Mouse (Mus musculus) retina, embryonic 14.5 days (tissue): ENCODE results near the gene Tshb.

ENCODE experiments used
- DNase-seq: peaks from one replicate; pipeline ENCODE4 v3.0.0-alpha.2; 2015; ENCODE audit warnings: low spot score

Gene Tshb

GRCm38 (mm10) chr3:102782618-102783017, at the start of gene Tshb:
Gene Tshb, minus strand, starts transcription at chr3:102782718.
- DNase-seq = no peak

GRCm38 (mm10) chr3:102803937-102804336, 21.4 kb upstream of the Tshb start:
- DNase-seq = peak; percentile 90

GRCm38 (mm10) chr3:102787369-102787768, 4.9 kb upstream of the Tshb start:
- DNase-seq = no peak

GRCm38 (mm10) chr3:102773018-102773417, 9.5 kb downstream of the Tshb start:
- no peak for DNase-seq

GRCm38 (mm10) chr3:102764850-102765249, 17.7 kb downstream of the Tshb start:
- no peak for DNase-seq

GRCm38 (mm10) chr3:102763713-102764400, 18.7 kb downstream of the Tshb start:
- DNase-seq = no peak

- DNase-seq = no peak
Observed at GRCm38 (mm10) chr3:102762388-102762787, 20.1 kb downstream of the Tshb start.

GRCm38 (mm10) chr3:102760236-102760635, 22.3 kb downstream of the Tshb start:
- DNase-seq = no peak

GRCm38 (mm10) chr3:102757019-102757418, 25.5 kb downstream of the Tshb start:
- DNase-seq = no peak

GRCm38 (mm10) chr3:102755801-102756200, 26.7 kb downstream of the Tshb start:
- no peak for DNase-seq

- no peak for DNase-seq
Observed at GRCm38 (mm10) chr3:102752457-102752856, 30.1 kb downstream of the Tshb start.

GRCm38 (mm10) chr3:102752053-102752452, 30.5 kb downstream of the Tshb start:
- no peak for DNase-seq

GRCm38 (mm10) chr3:102751536-102751935, 31.0 kb downstream of the Tshb start:
- no peak for DNase-seq

- DNase-seq = no peak
Observed at GRCm38 (mm10) chr3:102751136-102751535, 31.4 kb downstream of the Tshb start.

GRCm38 (mm10) chr3:102748686-102749085, 33.8 kb downstream of the Tshb start:
- no peak for DNase-seq

GRCm38 (mm10) chr3:102748038-102748437, 34.5 kb downstream of the Tshb start:
- DNase-seq = no peak

- no peak for DNase-seq
Observed at GRCm38 (mm10) chr3:102746174-102746573, 36.3 kb downstream of the Tshb start.

- peak; percentile 35 for DNase-seq
Observed at GRCm38 (mm10) chr3:102744657-102745056, 37.9 kb downstream of the Tshb start.

GRCm38 (mm10) chr3:102743781-102744471, 38.6 kb downstream of the Tshb start:
- DNase-seq = peak; percentile 50

- no peak for DNase-seq
Observed at GRCm38 (mm10) chr3:102743202-102743601, 39.3 kb downstream of the Tshb start.

GRCm38 (mm10) chr3:102742725-102743124, 39.8 kb downstream of the Tshb start:
- DNase-seq = peak; percentile 25

GRCm38 (mm10) chr3:102738926-102739325, 43.6 kb downstream of the Tshb start:
- DNase-seq = no peak

GRCm38 (mm10) chr3:102738161-102738901, 44.2 kb downstream of the Tshb start:
- DNase-seq = no peak
